Mouse (Mus musculus) heart, embryonic 10.5 days (tissue): ENCODE results near the gene Mon1a. TPM values are rescaled to one million over a fixed set of nuclear protein-coding genes. Genes with fewer than 3 reads are reported as not detected.

Experiments
- DNase-seq: peaks from one replicate; pipeline ENCODE4 v3.0.0-alpha.2; 2017; ENCODE audit warnings: low spot score
- H3K27ac ChIP-seq: fragments of 300-500 bp; sonication (generic); 2 replicates; pipeline ENCODE4 v1.5.1; 2016; ENCODE audit warnings: mild to moderate bottlenecking
- H3K27me3 ChIP-seq: fragments of 300-500 bp; sonication (generic); 2 replicates; pipeline ENCODE4 v1.6.1; 2016; ENCODE audit warnings: mild to moderate bottlenecking; ENCODE audit not compliant: poor library complexity, insufficient read depth, severe bottlenecking
- H3K36me3 ChIP-seq: fragments of 300-500 bp; sonication (generic); 2 replicates; pipeline ENCODE4 v1.6.1; 2016; ENCODE audit warnings: mild to moderate bottlenecking, moderate library complexity
- H3K4me1 ChIP-seq: fragments of 300-500 bp; sonication (generic); 2 replicates; pipeline ENCODE4 v1.6.1; 2016; ENCODE audit warnings: mild to moderate bottlenecking
- H3K4me3 ChIP-seq: fragments of 300-500 bp; sonication (generic); 2 replicates; pipeline ENCODE4 v1.5.1; 2016; ENCODE audit warnings: mild to moderate bottlenecking, moderate library complexity
- H3K9me3 ChIP-seq: fragments of 300-500 bp; sonication (generic); 2 replicates; pipeline ENCODE4 v1.6.1; 2016; ENCODE audit warnings: mild to moderate bottlenecking, moderate library complexity
- WGBS: fragments of 180-500 bp; shearing (Covaris S2); methylation state at CpG from one replicate; pipeline ENCODE4 v1.1.7; 2016; 5-methylcytosine and 5-hydroxymethylcytosine counted together
- polyA plus RNA-seq: library from polyadenylated mRNA; unstranded; fragments of >200 nt; fragmentation: Nextera tagmentation; extraction: Ambion mirVana; gene quantifications from 2 replicates; pipeline ENCODE4 v1.2.1, GENCODE M21; 2016

Gene Mon1a
- polyA plus RNA-seq, 1 experiment from 2014 or later: 10.7 TPM

DNA sequence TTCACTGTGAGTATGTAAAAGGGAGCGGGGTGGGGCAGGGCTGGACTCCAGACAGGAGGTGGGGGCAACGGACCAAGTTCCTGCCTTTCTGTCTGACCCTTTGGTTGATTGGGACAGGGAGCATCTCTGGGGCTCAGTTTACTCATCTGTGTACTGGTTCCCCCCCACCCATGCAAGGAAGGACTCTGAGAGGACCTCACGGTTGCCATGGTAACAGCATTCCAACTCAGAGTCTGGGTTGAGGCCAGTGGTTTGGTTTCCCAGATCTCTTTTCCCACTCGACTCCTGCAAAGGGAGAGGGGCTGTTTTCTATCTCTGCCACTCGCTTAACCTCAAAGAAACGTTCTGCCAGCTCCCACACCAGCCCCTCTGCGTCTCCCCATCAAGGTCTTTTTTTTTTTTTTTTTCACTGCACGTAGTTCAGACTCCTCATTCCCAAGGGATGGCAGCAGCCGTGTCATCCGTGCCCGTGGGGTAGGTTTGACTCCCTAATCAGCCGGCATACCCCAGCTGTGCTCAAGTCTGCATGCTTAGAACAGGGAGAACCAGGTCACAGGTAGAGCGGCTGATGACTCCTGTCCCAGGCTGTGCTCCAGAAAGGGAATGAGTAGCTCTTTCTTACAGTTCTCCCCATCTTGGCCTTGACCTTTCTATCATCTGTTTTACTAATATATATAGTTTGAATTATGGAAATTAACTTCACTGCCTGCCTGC lies 30.1 kb downstream of the Mon1a start:
- Histone ChIP-seq H3K9me3 (no peaks in the 10 kb centered on the region), H3K27ac (no peak overlapping the region), H3K36me3 (0 out of 2 replicates have a peak, but pooled peaks cover 4% of the 10 kb centered on the region), H3K4me1 (peaks cover 32% of the 10 kb centered on the region), H3K4me3 (no peak overlapping the region), H3K27me3 (peaks cover 35% of the 10 kb centered on the region; the same call in 1 of the 2 replicates)
- WGBS: 30% methylated on average over 13 of the region's 13 CpGs
- no peak for DNase-seq

DNA sequence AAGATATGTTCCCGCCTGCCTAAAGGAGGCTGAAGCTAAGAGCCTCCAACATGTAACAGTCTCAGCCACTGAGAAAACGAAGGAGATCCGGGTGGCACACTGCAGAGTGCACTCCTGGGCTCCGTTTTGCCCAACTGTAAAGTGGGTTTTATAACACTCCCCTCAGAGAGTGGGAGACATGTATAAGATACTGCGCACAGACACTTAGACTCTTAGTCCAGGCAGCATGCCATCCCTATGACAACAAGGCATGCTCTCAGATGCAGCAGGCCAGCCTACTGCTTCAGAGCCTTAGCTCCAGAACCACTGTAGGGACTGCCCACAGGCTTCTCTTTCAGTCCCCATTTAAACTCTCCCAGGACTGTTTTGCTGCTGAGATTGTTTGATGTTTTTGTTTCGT lies 30.9 kb downstream of the Mon1a start:
- no peaks in the 10 kb centered on the region for H3K9me3 ChIP-seq
- DNase-seq: no peak
- WGBS: 76% methylated on average over 6 of the region's 6 CpGs

DNA sequence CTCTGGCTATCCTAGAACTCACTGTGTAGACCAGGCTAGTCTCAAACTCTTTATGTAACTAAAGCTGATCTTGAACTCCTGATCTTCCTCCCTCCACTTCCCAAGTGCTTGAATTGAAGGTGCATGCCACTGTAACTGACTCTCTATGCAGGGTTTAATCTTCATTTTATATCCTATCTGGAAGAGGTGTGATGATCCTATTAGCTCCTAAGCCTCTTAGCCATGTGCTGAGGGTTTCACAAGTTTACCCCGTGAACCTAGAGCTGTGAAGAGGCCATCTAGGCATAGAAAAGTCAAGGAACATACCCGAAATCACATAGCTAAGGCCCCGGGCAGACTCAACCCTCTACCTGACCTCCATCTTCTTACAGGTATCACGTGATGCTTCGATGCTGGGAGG lies 31.5 kb downstream of the Mon1a start:
- Histone ChIP-seq H3K9me3 (no peaks in the 10 kb centered on the region), H3K27me3 (peaks cover 38% of the 10 kb centered on the region; the same call in 1 of the 2 replicates), H3K27ac (no peak overlapping the region), H3K4me3 (no peak overlapping the region), H3K4me1 (peaks cover 41% of the 10 kb centered on the region), H3K36me3 (0 out of 2 replicates have a peak, but pooled peaks cover 4% of the 10 kb centered on the region)
- no peak for DNase-seq
- 73% methylated on average over 5 of the region's 5 CpGs for WGBS

More for the DNA sequence above, 30.9 kb downstream of the Mon1a start:
- Histone ChIP-seq H3K27ac (no peak overlapping the region), H3K4me1 (peaks cover 35% of the 10 kb centered on the region), H3K4me3 (no peak overlapping the region), H3K27me3 (peaks cover 35% of the 10 kb centered on the region; the same call in 1 of the 2 replicates), H3K36me3 (0 out of 2 replicates have a peak, but pooled peaks cover 4% of the 10 kb centered on the region)

DNA sequence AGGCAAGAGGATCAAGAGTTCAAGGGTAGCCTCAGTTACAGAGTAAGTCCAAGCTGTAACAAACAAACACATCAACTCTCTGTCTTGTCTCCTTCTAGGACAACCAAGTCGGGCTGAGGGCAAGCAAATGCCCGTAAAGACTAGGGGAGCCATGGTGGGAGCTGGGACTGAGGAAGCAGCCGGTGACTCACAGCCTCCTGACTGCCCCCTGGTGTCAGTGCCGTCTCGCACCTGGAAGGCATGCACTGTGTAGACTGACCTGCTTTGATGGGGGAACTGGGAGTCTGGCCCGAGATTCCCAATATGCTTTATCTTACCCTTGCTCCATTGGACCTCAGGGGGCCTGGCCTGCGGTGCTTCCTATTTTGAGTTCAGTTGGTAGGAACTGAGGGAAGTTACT lies 35.1 kb downstream of the Mon1a start:
- DNase-seq: no peak
- Histone ChIP-seq H3K4me3 (no peak overlapping the region), H3K4me1 (peaks cover 55% of the 10 kb centered on the region), H3K9me3 (no peaks in the 10 kb centered on the region), H3K27ac (no peak overlapping the region), H3K27me3 (peaks cover 17% of the 10 kb centered on the region; the same call in 1 of the 2 replicates), H3K36me3 (no peaks in the 10 kb centered on the region)
- WGBS: 29% methylated on average over 7 of the region's 7 CpGs

DNA sequence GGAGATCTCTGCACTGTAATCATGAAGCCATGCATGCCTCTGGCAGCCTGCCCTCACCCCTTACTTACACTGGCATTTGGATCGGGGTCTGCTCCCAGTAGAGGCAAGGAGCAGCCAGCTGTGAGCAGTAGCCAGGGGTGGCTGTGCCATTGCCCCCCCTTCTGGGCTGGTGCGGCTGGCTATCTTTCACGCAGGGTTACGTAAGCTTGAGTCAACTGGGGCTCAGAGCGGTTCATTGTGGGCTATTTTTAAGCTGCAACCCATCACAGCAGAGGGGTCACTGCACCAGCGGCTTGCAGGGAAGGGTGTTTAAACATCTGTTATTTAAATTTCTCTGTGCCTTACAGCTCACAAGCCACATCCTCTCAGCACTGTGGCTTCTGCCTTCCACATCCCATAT lies 36.0 kb downstream of the Mon1a start:
- Histone ChIP-seq H3K36me3 (no peaks in the 10 kb centered on the region), H3K27ac (no peak overlapping the region), H3K9me3 (no peaks in the 10 kb centered on the region), H3K4me1 (peaks cover 55% of the 10 kb centered on the region), H3K4me3 (no peak overlapping the region), H3K27me3 (peaks cover 17% of the 10 kb centered on the region; the same call in 1 of the 2 replicates)
- 43% methylated on average over 6 of the region's 6 CpGs for WGBS
- no peak for DNase-seq

DNA sequence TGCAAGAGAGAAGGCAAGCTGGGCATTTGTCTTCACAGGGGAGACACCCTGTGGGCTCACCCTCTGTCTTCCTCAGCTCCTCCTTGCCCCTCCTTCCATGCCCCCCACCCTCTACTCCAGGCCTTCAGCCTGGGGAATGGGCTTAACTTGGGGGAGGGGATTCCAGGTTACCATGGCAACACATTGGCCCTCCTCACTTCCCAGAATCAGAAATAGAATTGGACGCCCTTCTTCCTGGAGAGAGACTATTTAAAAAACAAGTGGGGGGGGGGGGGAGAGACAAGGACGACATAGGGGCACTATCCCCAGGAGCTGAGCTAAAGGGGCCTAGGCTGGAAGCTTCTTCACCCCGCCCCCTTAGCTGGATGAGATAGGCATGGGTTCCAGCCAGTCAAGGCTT lies 37.3 kb downstream of the Mon1a start:
- H3K4me1 ChIP-seq: peaks cover 55% of the 10 kb centered on the region
- no peaks in the 10 kb centered on the region for H3K9me3 ChIP-seq
- peaks cover 17% of the 10 kb centered on the region; the same call in 1 of the 2 replicates for H3K27me3 ChIP-seq
- H3K27ac ChIP-seq: peak overlapping the region; percentile 50
- 28% methylated on average over 3 of the region's 3 CpGs for WGBS
- no peaks in the 10 kb centered on the region for H3K36me3 ChIP-seq
- no peak for DNase-seq
- H3K4me3 ChIP-seq: no peak overlapping the region

DNA sequence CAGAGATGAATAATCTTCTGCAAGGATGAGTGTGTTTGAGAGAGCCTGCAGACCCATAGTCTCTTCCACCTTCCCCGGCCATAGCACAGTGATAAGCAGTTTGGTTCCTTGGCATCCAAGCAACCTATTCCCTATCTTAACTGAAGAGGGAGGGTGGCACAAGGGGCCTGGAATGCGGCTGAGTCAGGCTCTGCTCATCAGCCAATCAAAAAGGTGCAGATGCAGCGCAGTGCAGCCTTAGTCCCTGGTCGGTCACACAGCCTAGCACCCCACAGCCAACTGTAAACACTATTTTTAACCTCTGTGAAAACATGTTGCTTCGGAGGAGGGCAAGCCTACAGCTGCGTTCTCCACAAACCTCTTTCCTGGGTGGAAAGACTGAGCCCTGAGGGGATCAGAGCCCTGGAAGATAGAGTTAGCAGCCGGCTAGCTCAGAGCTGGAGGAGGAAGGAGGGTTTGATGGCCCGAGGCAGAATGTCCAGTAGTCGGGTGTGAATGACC lies 39.0 kb downstream of the Mon1a start:
- Histone ChIP-seq H3K27ac (no peak overlapping the region), H3K4me1 (peaks cover 47% of the 10 kb centered on the region), H3K36me3 (no peaks in the 10 kb centered on the region)

DNA sequence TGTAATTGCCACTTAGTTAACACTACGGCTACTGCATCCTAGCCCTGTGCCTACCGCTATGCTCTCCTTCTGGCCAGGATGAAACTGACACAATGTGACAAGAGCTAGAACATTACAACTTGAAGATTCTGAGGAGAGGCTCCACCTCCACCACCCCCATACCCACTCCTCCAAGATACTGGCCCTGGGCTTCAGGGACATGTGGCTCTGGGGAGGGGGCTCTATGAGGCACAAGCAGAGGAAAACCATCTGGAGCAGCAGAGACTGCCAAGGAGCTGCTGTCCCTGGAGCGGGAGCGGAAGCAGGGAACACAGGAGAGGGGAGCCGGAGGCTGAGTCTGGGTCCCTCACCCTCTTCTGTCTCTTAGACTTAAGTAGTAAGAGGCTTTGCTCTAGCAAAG lies 39.8 kb downstream of the Mon1a start:
- H3K4me3 ChIP-seq: no peak overlapping the region
- H3K9me3 ChIP-seq: no peaks in the 10 kb centered on the region
- no peaks in the 10 kb centered on the region for H3K36me3 ChIP-seq
- H3K4me1 ChIP-seq: peaks cover 47% of the 10 kb centered on the region
- H3K27ac ChIP-seq: peak overlapping the region; percentile 12; the same call in 1 of the 2 replicates
- peaks cover 6% of the 10 kb centered on the region; the same call in 1 of the 2 replicates for H3K27me3 ChIP-seq
- no peak for DNase-seq
- 65% methylated on average over 5 of the region's 5 CpGs for WGBS

More for the DNA sequence above, 39.0 kb downstream of the Mon1a start:
- no peak for DNase-seq
- Histone ChIP-seq H3K27me3 (peaks cover 6% of the 10 kb centered on the region; the same call in 1 of the 2 replicates), H3K9me3 (no peaks in the 10 kb centered on the region), H3K4me3 (no peak overlapping the region)
- 25% methylated on average over 9 of the region's 9 CpGs for WGBS

DNA sequence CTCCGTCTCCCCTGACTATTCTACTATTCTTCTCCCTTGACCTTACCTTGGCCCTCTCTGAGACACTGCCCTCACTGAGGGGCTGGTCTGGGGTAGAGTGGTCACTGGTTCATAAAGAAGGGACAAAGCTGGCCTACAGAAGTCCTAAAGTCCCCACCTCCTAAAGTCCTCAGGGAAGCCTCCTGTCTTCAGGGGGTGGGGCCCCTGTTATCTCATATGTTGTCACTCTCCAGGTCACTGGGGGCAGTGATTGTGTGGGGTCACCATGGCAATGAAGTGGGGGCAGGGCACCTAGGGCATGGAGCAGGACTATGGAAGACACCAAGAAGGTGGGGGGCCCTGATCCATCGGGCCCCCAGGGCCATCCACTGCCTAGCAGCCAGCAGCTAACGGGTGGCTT lies 40.2 kb downstream of the Mon1a start, which contains the start of gene Actl11:
TSS of gene Actl11 (plus strand) at position 301 of the 400 bp plus-strand sequence.
- H3K9me3 ChIP-seq: no peaks in the 10 kb centered on the region
- WGBS: 67% methylated on average over 3 of the region's 3 CpGs
- peaks cover 47% of the 10 kb centered on the region for H3K4me1 ChIP-seq

DNA sequence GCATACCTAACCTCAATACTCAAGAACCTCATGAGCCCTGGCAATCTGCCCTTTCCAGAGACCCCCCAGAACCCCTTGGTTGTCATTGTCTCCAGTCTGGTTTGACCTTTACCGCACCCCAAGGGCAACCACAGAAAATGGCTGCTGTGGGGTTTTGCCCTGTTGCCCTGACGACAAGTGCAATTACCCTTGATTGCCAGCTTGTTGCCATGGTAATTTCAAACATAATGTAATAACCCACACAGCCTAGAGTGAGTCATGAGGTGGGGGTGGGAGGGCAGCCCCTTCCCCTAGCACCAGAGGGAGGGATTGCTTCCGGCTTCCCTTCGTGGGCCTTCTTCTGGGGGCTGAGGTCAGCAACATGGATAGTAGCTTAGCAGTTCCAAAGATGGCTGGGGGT lies 44.3 kb downstream of the Mon1a start:
- H3K27ac ChIP-seq: no peak overlapping the region
- H3K4me3 ChIP-seq: no peak overlapping the region
- no peaks in the 10 kb centered on the region for H3K36me3 ChIP-seq
- 88% methylated on average over 4 of the region's 4 CpGs for WGBS
- H3K4me1 ChIP-seq: peaks cover 33% of the 10 kb centered on the region
- DNase-seq: no peak
- H3K9me3 ChIP-seq: no peaks in the 10 kb centered on the region
- H3K27me3 ChIP-seq: peaks cover 37% of the 10 kb centered on the region

More for the DNA sequence above, 40.2 kb downstream of the Mon1a start, which contains the start of gene Actl11:
- Histone ChIP-seq H3K4me3 (no peak within 1 kb of the TSS), H3K27me3 (peaks cover 6% of the 10 kb centered on the region; the same call in 1 of the 2 replicates), H3K27ac (peak within 1 kb of the TSS; percentile 12; the same call in 1 of the 2 replicates), H3K36me3 (no peaks in the 10 kb centered on the region)
- DNase-seq: no peak

DNA sequence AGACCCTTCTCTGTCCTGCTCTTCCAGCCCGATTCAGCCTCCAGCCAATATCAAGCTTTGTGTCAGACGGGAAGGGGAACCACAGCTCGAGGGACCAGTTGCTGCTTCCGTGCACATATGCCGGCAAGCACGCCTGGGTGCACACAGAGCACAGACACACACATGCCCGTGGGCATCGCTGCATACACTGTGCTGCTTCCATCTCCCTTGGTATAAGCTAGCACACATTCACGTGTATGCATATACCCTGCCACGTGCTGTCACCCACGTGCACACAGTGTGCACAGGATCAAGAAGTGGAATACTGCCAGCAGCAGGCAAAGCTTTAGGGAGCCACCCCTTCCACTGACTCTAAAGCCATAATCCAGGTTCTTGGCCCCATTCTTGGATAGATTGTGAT lies 46.2 kb downstream of the Mon1a start:
- peaks cover 14% of the 10 kb centered on the region for H3K4me1 ChIP-seq
- H3K27me3 ChIP-seq: peaks cover 54% of the 10 kb centered on the region
- DNase-seq: no peak
- no peaks in the 10 kb centered on the region for H3K9me3 ChIP-seq
- 83% methylated on average over 11 of the region's 11 CpGs for WGBS
- H3K4me3 ChIP-seq: no peak overlapping the region
- H3K36me3 ChIP-seq: no peaks in the 10 kb centered on the region
- H3K27ac ChIP-seq: no peak overlapping the region

DNA sequence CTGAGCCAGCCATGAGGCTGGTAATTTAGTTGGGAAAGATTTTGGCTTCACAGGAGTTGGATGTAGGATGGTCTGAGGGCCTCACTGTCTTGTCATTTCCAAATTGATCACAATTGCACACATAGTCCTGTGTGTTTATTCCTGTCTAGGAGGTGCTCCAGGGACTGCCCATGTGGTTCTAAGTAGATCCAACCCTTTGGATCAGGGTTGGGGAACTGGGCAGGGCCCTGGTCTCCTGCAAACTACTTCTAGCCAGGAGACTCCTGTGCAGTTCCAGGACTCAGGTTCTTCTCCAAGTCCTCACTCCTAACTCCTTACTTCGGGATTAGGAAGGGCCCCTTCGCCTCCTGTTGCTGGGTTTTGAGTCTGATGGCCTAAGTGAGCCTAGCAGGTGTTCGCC lies 47.4 kb downstream of the Mon1a start, which contains the start of gene Camkv:
TSS of gene Camkv (plus strand) at position 301 of the 400 bp plus-strand sequence.
- no peak for DNase-seq
- peak within 1 kb of the TSS; percentile 74 for H3K27ac ChIP-seq
- H3K27me3 ChIP-seq: peaks cover 63% of the 10 kb centered on the region
- H3K4me1 ChIP-seq: peaks cover 14% of the 10 kb centered on the region
- no peaks in the 10 kb centered on the region for H3K9me3 ChIP-seq
- WGBS: 11% methylated on average over 3 of the region's 3 CpGs
- peak within 1 kb of the TSS; percentile 68 for H3K4me3 ChIP-seq
- H3K36me3 ChIP-seq: no peaks in the 10 kb centered on the region

DNA sequence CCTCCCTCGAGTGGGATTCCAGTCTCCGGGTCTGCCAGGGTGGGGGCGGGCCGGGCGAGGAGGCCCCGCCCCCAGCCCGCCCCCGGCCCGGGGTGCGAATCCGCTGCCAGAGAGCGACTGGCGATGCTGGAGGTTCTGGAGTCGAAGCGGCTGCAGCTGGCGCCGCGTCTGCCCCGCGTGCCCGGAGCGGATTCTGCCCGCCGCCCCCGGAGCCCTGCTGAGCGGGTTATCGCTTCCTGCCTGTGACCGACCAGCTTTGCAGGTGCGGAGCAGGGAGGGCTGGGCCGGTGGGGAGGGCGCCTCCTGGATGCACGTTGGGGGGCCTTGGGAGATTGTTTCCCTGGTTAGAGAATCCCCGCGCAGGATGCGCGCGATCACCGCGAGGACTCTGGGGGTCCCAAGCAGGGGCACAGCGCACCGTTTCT lies 47.9 kb downstream of the Mon1a start:
- DNase-seq: no peak
- Histone ChIP-seq H3K27me3 (peaks cover 66% of the 10 kb centered on the region), H3K4me1 (peaks cover 18% of the 10 kb centered on the region), H3K27ac (peak overlapping the region; percentile 74), H3K9me3 (no peaks in the 10 kb centered on the region), H3K4me3 (peak overlapping the region; percentile 68), H3K36me3 (no peaks in the 10 kb centered on the region)
- under 1% methylated on average over 41 of the region's 41 CpGs for WGBS
